Mouse (Mus musculus) lung, adult 2 months (tissue): ENCODE data around the gene Mms22l.

Experiments used
- CTCF ChIP-seq: fragments of 200-500 bp; IDR thresholded peaks from 2 replicates; pipeline ENCODE4 v1.5.1; 2011; ENCODE audit warnings: mild to moderate bottlenecking, low read length, control low read depth; ENCODE audit not compliant: insufficient read depth
- POLR2A ChIP-seq: fragments of 200-500 bp; IDR thresholded peaks from 2 replicates; pipeline ENCODE4 v1.6.1; 2011; ENCODE audit warnings: low read depth, mild to moderate bottlenecking, control low read depth, low read length, borderline replicate concordance; ENCODE audit errors: extremely low read depth

DNA sequence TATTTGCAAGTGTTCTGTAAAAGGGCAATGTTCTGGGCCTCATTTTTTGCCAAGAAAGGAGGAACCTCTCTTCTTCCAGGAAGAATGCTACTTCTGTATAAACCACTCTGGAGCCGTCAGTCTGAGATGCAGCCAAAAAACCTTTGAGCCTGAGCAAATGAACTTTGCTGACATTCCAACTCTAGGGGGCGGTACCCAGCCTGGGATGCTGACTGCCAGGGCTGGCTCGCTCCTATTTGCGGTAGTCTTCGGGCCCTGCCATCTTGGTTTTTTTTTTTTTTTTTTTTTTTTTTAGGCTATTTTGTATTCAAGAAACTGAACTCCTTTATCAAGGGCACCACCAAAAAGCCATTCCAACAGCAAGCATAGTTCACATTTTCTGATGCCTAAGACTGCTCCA is 124.2 kb downstream of the Mms22l start:
- TF ChIP-seq POLR2A (no peak), CTCF (no peak)
